ENCODE assay signal across 9 mouse cellular contexts in the genomic region with DNA sequence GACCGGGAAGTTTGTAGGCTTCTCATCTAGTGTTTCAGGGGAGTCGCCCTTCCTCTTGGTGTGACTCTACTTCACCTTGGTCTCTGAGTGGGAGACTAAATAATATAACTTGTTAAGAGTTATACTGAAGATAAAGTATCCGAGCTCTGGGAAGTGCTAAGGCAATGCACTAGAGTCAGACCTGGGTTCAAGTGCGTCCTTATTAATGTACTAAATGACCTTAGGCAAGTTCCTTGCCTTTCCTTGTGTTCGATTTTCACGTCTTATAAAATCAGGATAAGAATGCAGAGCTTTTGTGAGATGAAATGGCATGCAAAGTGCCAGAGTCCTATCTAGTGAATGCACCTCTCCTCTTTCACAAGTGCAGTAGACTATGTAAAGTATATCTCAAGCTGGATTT. TPM values are rescaled to one million over a fixed set of nuclear protein-coding genes. Genes with fewer than 3 reads are reported as not detected.
DNase-seq lines count a peak whose midpoint lies in the region; ATAC-seq and TF ChIP-seq lines count a peak whose summit lies in the region.
"Had no signal": no experiment of that assay in that cellular context is flagged by ENCODE, and none has a peak within 500 bp of the region (broad histone marks: within the 10 kb centered on the region; RNA-seq: fewer than 3 reads in every experiment).

No protein-coding gene starts in this region.

- H3K4me3 ChIP-seq in heart, adult 2 months = peak overlapping the region; percentile 87
- peak overlapping the region; percentile 55 for H3K4me3 ChIP-seq in C2C12 (ENCODE audit: insufficient read depth, poor library complexity, severe bottlenecking)
- H3K4me3 ChIP-seq in heart, postnatal 0 days (ENCODE audit: low read depth, low read length) = peak overlapping the region; percentile 63
- peak overlapping the region; percentile 56 for H3K4me3 ChIP-seq in liver, embryonic 16.5 days (ENCODE audit: low read depth, low read length)

- H3ac ChIP-seq in C2C12 (ENCODE audit: control insufficient read depth, insufficient read length, low read depth) = no peak overlapping the region

- no peaks in the 10 kb centered on the region for H3K9me3 ChIP-seq in heart, postnatal 0 days (replicated peaks; ENCODE audit: control insufficient read depth, low read length)
- no peaks in the 10 kb centered on the region for H3K9me3 ChIP-seq in liver, embryonic 16.5 days (replicated peaks; ENCODE audit: control insufficient read depth, low read length)

- peak overlapping the region; percentile 98 for H3K27ac ChIP-seq in heart, adult 2 months
- H3K27ac ChIP-seq in heart, postnatal 0 days (ENCODE audit: low read depth) = peak overlapping the region; percentile 23; the same call in 1 of the 2 replicates
- no peak overlapping the region for H3K27ac ChIP-seq in liver, embryonic 16.5 days (ENCODE audit: low read length)

- WGBS in heart, adult 2 months = 44% methylated on average over 6 of the region's 6 CpGs
- WGBS in heart, postnatal 0 days = 36% methylated on average over 6 of the region's 6 CpGs
- WGBS in liver, embryonic 16.5 days (ENCODE audit: insufficient replicate concordance) = 47% methylated on average over 6 of the region's 6 CpGs

- H3K4me1 ChIP-seq in heart, adult 2 months (ENCODE audit: control insufficient read depth, insufficient read depth, low read length) = peaks cover 11% of the 10 kb centered on the region
- peaks cover 35% of the 10 kb centered on the region for H3K4me1 ChIP-seq in heart, postnatal 0 days (ENCODE audit: control insufficient read depth, insufficient read depth)
- H3K4me1 ChIP-seq in liver, embryonic 16.5 days (ENCODE audit: control insufficient read depth, low read depth, low read length) = peaks cover 30% of the 10 kb centered on the region

- H3K79me3 ChIP-seq in C2C12 (ENCODE audit: low read depth) = peaks cover 20% of the 10 kb centered on the region

- peak overlapping the region; percentile 64 for H3K9ac ChIP-seq in heart, adult 2 months (ENCODE audit: low read depth, low read length)
- H3K9ac ChIP-seq in heart, postnatal 0 days (replicated peaks; ENCODE audit: low read depth, low read length) = peak overlapping the region; percentile 50
- H3K9ac ChIP-seq in liver, embryonic 16.5 days (ENCODE audit: low read depth, low read length) = peak overlapping the region; percentile 5

- H3K4me2 ChIP-seq in heart, postnatal 0 days (ENCODE audit: low read depth, low read length) = peak overlapping the region; percentile 75
- H3K4me2 ChIP-seq in liver, embryonic 16.5 days (ENCODE audit: low read depth, low read length) = peak overlapping the region; percentile 92

- no peak for TF ChIP-seq EP300 in heart, adult 2 months (IDR thresholded peaks at IDR 0.05; ENCODE audit: insufficient read depth, low read depth, low read length)
- TF ChIP-seq EP300 in heart, postnatal 0 days (IDR thresholded peaks at IDR 0.05; ENCODE audit: low read depth) = no peak

- DNase-seq in heart, adult 2 months = no peak
- no peak for DNase-seq in heart, adult 9 months (ENCODE audit: low spot score in 2 of 2)
- DNase-seq in heart, postnatal 0 days (ENCODE audit: low spot score) = no peak
- no peak for DNase-seq in cerebellum, adult 11 months
- no peak for DNase-seq in kidney, postnatal 36 days
- DNase-seq in right cerebral cortex, postnatal 25 days = no peak
- DNase-seq: thymus, adult 18-20 months had no signal

- ATAC-seq in heart, postnatal 0 days (ENCODE audit: insufficient read depth, low read depth) = no peak
- ATAC-seq in liver, embryonic 16.5 days (ENCODE audit: low read depth) = no peak

- H3K27me3 ChIP-seq in heart, adult 2 months (ENCODE audit: control insufficient read depth, insufficient read depth, low read length) = no peaks in the 10 kb centered on the region
- no peaks in the 10 kb centered on the region for H3K27me3 ChIP-seq in C2C12 (ENCODE audit: control insufficient read depth, insufficient read depth, insufficient read length)
- H3K27me3 ChIP-seq in heart, postnatal 0 days (ENCODE audit: control insufficient read depth, insufficient read depth, low read length) = no peaks in the 10 kb centered on the region
- no peaks in the 10 kb centered on the region for H3K27me3 ChIP-seq in liver, embryonic 16.5 days (ENCODE audit: control insufficient read depth, insufficient read depth, low read depth, low read length)

- TF ChIP-seq POLR2A in heart, adult 2 months (IDR thresholded peaks at IDR 0.05; ENCODE audit: insufficient read depth, low read depth, low read length) = no peak

- intact Hi-C loops in heart, adult 2 months (cut with DNase I) = loop anchor here (5.0 to 10.0 kb wide), 3 partner anchors 120 to 692 kb away; a partner anchor contains a TSS

- TF ChIP-seq CTCF in heart, adult 2 months (IDR thresholded peaks at IDR 0.05) = no peak
- TF ChIP-seq CTCF in C2C12 (IDR thresholded peaks at IDR 0.05; ENCODE audit: control insufficient read depth, insufficient read depth, insufficient read length) = no peak
- no peak for TF ChIP-seq CTCF in heart, postnatal 0 days (IDR thresholded peaks at IDR 0.05; ENCODE audit: low read depth)

- H3K36me3 ChIP-seq in heart, adult 2 months (ENCODE audit: control insufficient read depth, insufficient read depth, low read length) = peaks cover 6% of the 10 kb centered on the region
- H3K36me3 ChIP-seq in C2C12 (ENCODE audit: control insufficient read depth, insufficient read depth) = no peaks in the 10 kb centered on the region
- no peaks in the 10 kb centered on the region for H3K36me3 ChIP-seq in heart, postnatal 0 days (replicated peaks; ENCODE audit: control insufficient read depth, insufficient read depth, low read length)
- H3K36me3 ChIP-seq in liver, embryonic 16.5 days (ENCODE audit: control insufficient read depth, insufficient read depth) = no peaks in the 10 kb centered on the region

- peaks cover 11% of the 10 kb centered on the region for H3K79me2 ChIP-seq in heart, adult 2 months (replicated peaks; ENCODE audit: control insufficient read depth, insufficient read depth, low read length)
- H3K79me2 ChIP-seq in C2C12 (ENCODE audit: control insufficient read depth, insufficient read depth) = peaks cover 78% of the 10 kb centered on the region

TF ChIP-seq in C2C12, 6 proteins besides CTCF, POLR2A, EP300 and RAD21:
- TF ChIP-seq USF1 (IDR thresholded peaks at IDR 0.05; ENCODE audit: low read depth) (no peak), MYOD1 (IDR thresholded peaks at IDR 0.05; ENCODE audit: control insufficient read depth, insufficient read length, low read depth) (no peak), CEBPB (IDR thresholded peaks at IDR 0.05; ENCODE audit: low read depth) (no peak), MYOG (IDR thresholded peaks at IDR 0.05; ENCODE audit: control insufficient read depth, extremely low read depth, insufficient read length) (no peak), MAX (IDR thresholded peaks at IDR 0.05) (no peak), FOSL1 (IDR thresholded peaks at IDR 0.05; ENCODE audit: insufficient read depth, low read length, poor library complexity, severe bottlenecking) (no peak)

RNA-seq across cellular contexts. Expression of a gene that starts 2.8 kb away (rescaled TPM):
- 100 to 1,000 TPM; 120 to 121 TPM for total RNA-seq in heart, adult 2 months (2021)
- 47.8 and 79.5 TPM in 2 replicates for polyA plus RNA-seq in heart, adult 2 months (2012; rRNA removed)
- polyA plus RNA-seq in C2C12 (2012; fragmentation: generic; extraction: Trizol) = 5.0 TPM
- 68.2 and 108 TPM in 2 replicates for total RNA-seq in heart, postnatal 0 days (2014; rRNA removed; ENCODE audit: low replicate concordance)
- polyA plus RNA-seq in heart, postnatal 0 days (2015; fragmentation: Nextera tagmentation; extraction: Ambion mirVana) = 44.5 and 48.3 TPM in 2 replicates
- 20.0 and 20.1 TPM in 2 replicates for polyA plus RNA-seq in liver, embryonic 16.5 days (2015; fragmentation: Nextera tagmentation; extraction: Ambion mirVana)

RNA-seq across cellular contexts. Expression of a gene that starts 2.9 kb away (rescaled TPM):
- 1 to 10 TPM; 2.3 to 2.5 TPM for total RNA-seq in heart, adult 2 months (2021)
- 0.86 and 1.3 TPM in 2 replicates for polyA plus RNA-seq in heart, adult 2 months (2012; rRNA removed)
- 4.6 TPM for polyA plus RNA-seq in C2C12 (2012; fragmentation: generic; extraction: Trizol)
- 4.9 and 15.0 TPM in 2 replicates for total RNA-seq in heart, postnatal 0 days (2014; rRNA removed; ENCODE audit: low replicate concordance)
- 7.1 and 9.2 TPM in 2 replicates for polyA plus RNA-seq in heart, postnatal 0 days (2015; fragmentation: Nextera tagmentation; extraction: Ambion mirVana)
- 10.3 and 13.6 TPM in 2 replicates for polyA plus RNA-seq in liver, embryonic 16.5 days (2015; fragmentation: Nextera tagmentation; extraction: Ambion mirVana)

Comparison
In these comparisons a context has a peak if more than half of its experiments do, and no peak if none do; other contexts are left out.
1. H3K9ac ChIP-seq: peak in every context shown above with its lines; median percentile 64 in heart, adult 2 months; 50 in heart, postnatal 0 days; 5 in liver, embryonic 16.5 days.